8 mouse cellular contexts compared by ENCODE assay signal in genomic region chr9:13296274-13297121, GRCm38 (mm10). TPM values are rescaled to one million over a fixed set of nuclear protein-coding genes. Genes with fewer than 3 reads are reported as not detected.
DNase-seq lines count a peak whose midpoint lies in the region; ATAC-seq lines count a peak whose summit lies in the region.

No protein-coding gene starts in this region.

- ATAC-seq in inflammation-experienced regulatory T-cells, adult 6 months, result peak; percentile 82
- ATAC-seq in megakaryocyte progenitor cell, adult 5-6 weeks (replicated peaks; ENCODE audit: poor library complexity), result peak; percentile 84

- intact Hi-C loops in left cerebral cortex, postnatal 10 days (cut with DNase I), result loop anchor here (2.0 to 5.0 kb wide), 2 partner anchors 356 to 421 kb away; no protein-coding TSS in a partner anchor

- peak; percentile 92 to 96 for DNase-seq in adrenal gland, adult (ENCODE audit: inconsistent age in 2 of 2, low spot score in 1 of 2)
- peak; percentile 91 for DNase-seq in embryo, embryonic 10 days (ENCODE audit: low spot score)
- peak; percentile 85 for DNase-seq in gastrocnemius, postnatal 10 days
- DNase-seq in left cerebral cortex, postnatal 10 days (ENCODE audit: extremely low spot score in 1 of 2, low spot score in 2 of 2), result peak; percentile 87 to 95
- peak; percentile 93 for DNase-seq in right cerebral cortex, postnatal 10 days (ENCODE audit: low spot score in 2 of 2)
- DNase-seq in urinary bladder, postnatal 14 days (ENCODE audit: low spot score), result peak; percentile 93

RNA-seq across cellular contexts. Expression of gene Maml2, which starts 1.3 kb away (rescaled TPM):
- total RNA-seq in gastrocnemius, postnatal 10 days (2021), result 1 to 10 TPM; 5.6 to 6.8 TPM
- polyA plus RNA-seq in inflammation-experienced regulatory T-cells, adult 6 months (2017; shearing (Covaris generic)), result 10 to 100 TPM; 32.1 to 46.4 (median 45.1) TPM
- 1 to 10 TPM; 6.7 to 8.5 TPM for total RNA-seq in left cerebral cortex, postnatal 10 days (2021)
- total RNA-seq in megakaryocyte progenitor cell, adult 5-6 weeks (2015), result 1.1 and 2.9 TPM in 2 replicates
- total RNA-seq in megakaryocyte progenitor cell, adult 5-6 weeks (2017), result 0.46 and 0.71 TPM in 2 replicates

RNA-seq across cellular contexts. Expression of gene Ccdc82, which starts 49.7 kb away (rescaled TPM):
- 1 to 10 TPM; 5.0 to 7.7 TPM for total RNA-seq in gastrocnemius, postnatal 10 days (2021)
- 10 to 100 TPM; 37.1 to 54.3 (median 49.1) TPM for polyA plus RNA-seq in inflammation-experienced regulatory T-cells, adult 6 months (2017; shearing (Covaris generic))
- 10 to 100 TPM; 12.2 to 13.7 TPM for total RNA-seq in left cerebral cortex, postnatal 10 days (2021)
- total RNA-seq in megakaryocyte progenitor cell, adult 5-6 weeks (2015), result 26.0 and 34.7 TPM in 2 replicates
- 31.0 and 42.6 TPM in 2 replicates for total RNA-seq in megakaryocyte progenitor cell, adult 5-6 weeks (2017)

RNA-seq across cellular contexts. Expression of gene Jrkl, which starts 50.9 kb away (rescaled TPM):
- total RNA-seq in gastrocnemius, postnatal 10 days (2021), result 1 to 10 TPM; 4.4 to 4.8 TPM
- polyA plus RNA-seq in inflammation-experienced regulatory T-cells, adult 6 months (2017; shearing (Covaris generic)), result 1 to 10 TPM; 2.2 to 4.3 (median 3.8) TPM
- 1 to 10 TPM; 9.1 to 9.2 TPM for total RNA-seq in left cerebral cortex, postnatal 10 days (2021)
- total RNA-seq in megakaryocyte progenitor cell, adult 5-6 weeks (2015), result 5.5 and 6.4 TPM in 2 replicates
- total RNA-seq in megakaryocyte progenitor cell, adult 5-6 weeks (2017), result 7.5 and 9.4 TPM in 2 replicates

Comparison
In these comparisons a context has a peak if more than half of its experiments do, and no peak if none do; other contexts are left out.
1. Peak in every context shown above with its lines: DNase-seq and ATAC-seq.